Mouse (Mus musculus): ENCODE results near the gene Lmln. TPM values are rescaled to one million over a fixed set of nuclear protein-coding genes. Genes with fewer than 3 reads are reported as not detected.

Lmln gene
- total RNA-seq (2012; rRNA removed) = 2.0 and 2.7 TPM in 2 replicates
- 1 to 10 TPM in 1 of 2 experiments, not detected in 1; 3.8 TPM for polyA plus RNA-seq (2012; ENCODE audit: insufficient read depth in 1 of 2, insufficient read length in 2 of 2, low read depth in 1 of 2, low replicate concordance in 2 of 2, missing spikeins in 1 of 2)

- Histone ChIP-seq H3K27me3 (ENCODE audit: control insufficient read depth in 1 of 2, insufficient read depth in 2 of 2, low read length in 2 of 2) (no peaks in the 10 kb centered on the region), H3K9me3 (replicated peaks; ENCODE audit: insufficient read depth, low read length) (no peaks in the 10 kb centered on the region), H3K27ac (ENCODE audit: control insufficient read depth, low read depth, low read length) (peak within 1 kb of the TSS; percentile 84), H3K9ac (ENCODE audit: control insufficient read depth, low read depth, low read length, poor library complexity, severe bottlenecking) (peak within 1 kb of the TSS; percentile 77), H3K36me3 (ENCODE audit: control insufficient read depth in 1 of 2, insufficient read depth in 2 of 2, low read length in 2 of 2) (peaks cover 9 to 31% of the 10 kb centered on the region in 2 experiments), H3K4me3 (ENCODE audit: control insufficient read depth in 1 of 2, insufficient read depth in 1 of 2, low read depth in 2 of 2, low read length in 2 of 2) (peak within 1 kb of the TSS; percentile 75 to 76), H3K79me2 (ENCODE audit: control insufficient read depth, insufficient read depth, low read length, poor library complexity) (peaks cover 22% of the 10 kb centered on the region), H3K4me1 (ENCODE audit: control insufficient read depth in 1 of 2, insufficient read depth in 2 of 2, low read length in 2 of 2) (peaks cover 3 to 20% of the 10 kb centered on the region in 2 experiments; a peak in 3 of 4 replicates)
- peak; percentile 93 for DNase-seq (ENCODE audit: low read depth, low spot score)
- TF ChIP-seq NRF1 (IDR thresholded peaks at IDR 0.05; ENCODE audit: insufficient read depth, low read depth, low read length, poor library complexity, severe bottlenecking) (peak; percentile 21; the same call in 1 of the 2 replicates), ETS1 (IDR thresholded peaks at IDR 0.05; ENCODE audit: low read depth, low read length) (0 out of 2 replicates have a peak, but pooled peaks have one; percentile 16), RCOR1 (IDR thresholded peaks at IDR 0.05; ENCODE audit: low read depth, low read length) (no peak; the same call in 1 of the 2 replicates), TAL1 (IDR thresholded peaks at IDR 0.05; ENCODE audit: low read length) (no peak), POLR2A (IDR thresholded peaks at IDR 0.05; ENCODE audit: control insufficient read depth in 1 of 2, insufficient read depth in 1 of 2, low read depth in 1 of 2, low read length in 2 of 2, poor library complexity in 1 of 2) (peak; percentile 38 to 87; a peak in 3 of 4 replicates), CHD2 (IDR thresholded peaks at IDR 0.05; ENCODE audit: low read length) (peak; percentile 80), SMC3 (IDR thresholded peaks at IDR 0.05; ENCODE audit: low read depth, low read length) (peak; percentile 38; the same call in 1 of the 2 replicates), USF2 (IDR thresholded peaks at IDR 0.05; ENCODE audit: borderline replicate concordance in 1 of 2, insufficient read depth in 1 of 2, low read depth in 1 of 2, low read length in 2 of 2) (no peak; a peak in 1 of 4 replicates), RAD21 (IDR thresholded peaks at IDR 0.05; ENCODE audit: low read depth, low read length) (no peak), ZC3H11A (IDR thresholded peaks at IDR 0.05; ENCODE audit: low read depth, low read length) (no peak), MAZ (IDR thresholded peaks at IDR 0.05; ENCODE audit: low read depth, low read length) (peak; percentile 36; the same call in 1 of the 2 replicates), MYB (IDR thresholded peaks at IDR 0.05; ENCODE audit: low read depth, low read length) (peak; percentile 75), GATA1 (IDR thresholded peaks at IDR 0.05; ENCODE audit: low read depth, low read length) (no peak), ZKSCAN1 (IDR thresholded peaks at IDR 0.05; ENCODE audit: low read depth, low read length) (peak; percentile 53; the same call in 1 of the 2 replicates), TCF12 (IDR thresholded peaks at IDR 0.05; ENCODE audit: low read depth, low read length) (peak; percentile 46; the same call in 1 of the 2 replicates), HCFC1 (IDR thresholded peaks at IDR 0.05; ENCODE audit: low read depth, low read length) (peak; percentile 67; the same call in 1 of the 2 replicates), MAFK (IDR thresholded peaks at IDR 0.05; ENCODE audit: borderline replicate concordance, low read depth, low read length) (peak; percentile 59; the same call in 1 of the 2 replicates), JUND (IDR thresholded peaks at IDR 0.05; ENCODE audit: low read depth, low read length) (no peak), CHD1 (IDR thresholded peaks at IDR 0.05; ENCODE audit: low read depth, low read length) (no peak), ZNF384 (IDR thresholded peaks at IDR 0.05; ENCODE audit: low read depth, low read length) (no peak), E2F4 (IDR thresholded peaks at IDR 0.05; ENCODE audit: borderline replicate concordance, low read depth, low read length) (peak; percentile 58; the same call in 1 of the 2 replicates), POLR2AphosphoS5 (IDR thresholded peaks at IDR 0.05; ENCODE audit: borderline replicate concordance, low read depth, low read length) (peak; percentile 92; the same call in 1 of the 2 replicates), UBTF (IDR thresholded peaks at IDR 0.05; ENCODE audit: borderline replicate concordance, insufficient read depth, low read depth, low read length) (no peak), TBP (IDR thresholded peaks at IDR 0.05; ENCODE audit: low read depth, low read length) (peak; percentile 45; the same call in 1 of the 2 replicates), BHLHE40 (IDR thresholded peaks at IDR 0.05; ENCODE audit: borderline replicate concordance, low read depth, low read length) (peak; percentile 52; the same call in 1 of the 2 replicates), MYC (IDR thresholded peaks at IDR 0.05; ENCODE audit: low read depth, low read length) (peak; percentile 28; the same call in 1 of the 2 replicates), USF1 (IDR thresholded peaks at IDR 0.05; ENCODE audit: low read depth, low read length) (peak; percentile 96), POLR2AphosphoS2 (IDR thresholded peaks at IDR 0.05; ENCODE audit: low read length) (peak; percentile 98), NELFE (IDR thresholded peaks at IDR 0.05; ENCODE audit: low read depth, low read length) (peak; percentile 73), GABPA (IDR thresholded peaks at IDR 0.05; ENCODE audit: low read depth, low read length) (0 out of 2 replicates have a peak, but pooled peaks have one; percentile 39), MXI1 (IDR thresholded peaks at IDR 0.05; ENCODE audit: low read depth, low read length) (peak; percentile 82), ZMIZ1 (IDR thresholded peaks at IDR 0.05; ENCODE audit: low read depth, low read length) (peak; percentile 91), MEF2A (IDR thresholded peaks at IDR 0.05; ENCODE audit: extremely low read depth, insufficient replicate concordance, low read depth, low read length, poor library complexity, severe bottlenecking) (no peak), KAT2A (conservative IDR thresholded peaks at IDR 0.05; ENCODE audit: low read depth, low read length) (peak; percentile 46; the same call in 1 of the 2 replicates)
Observed at GRCm38 (mm10) chr16:33062024-33062681, at the start of gene Lmln. Gene Lmln, plus strand, starts transcription at chr16:33062521.
